Mouse (Mus musculus): Measurements from ENCODE around the gene Pik3r5. TPM values are rescaled to one million over a fixed set of nuclear protein-coding genes. Genes with fewer than 3 reads are reported as not detected.

Gene Pik3r5
- polyA plus RNA-seq, 1 experiment from 2014 or later = 0.30 TPM

GRCm38 (mm10) chr11:68446547-68446946 is 14.6 kb downstream of the Pik3r5 start:
- WGBS = 88% methylated on average over 4 of the region's 4 CpGs
- no peak for DNase-seq
- no peak for ATAC-seq (ENCODE audit: insufficient read depth)

GRCm38 (mm10) chr11:68447242-68447641 is 15.3 kb downstream of the Pik3r5 start:
- no peak for TF ChIP-seq CTCF (IDR thresholded peaks at IDR 0.05; ENCODE audit: low read depth)
- Histone ChIP-seq H3K4me3 (ENCODE audit: low read depth, low read length) (no peak overlapping the region), H3K27ac (ENCODE audit: low read depth) (no peak overlapping the region), H3K36me3 (ENCODE audit: insufficient read depth) (no peaks in the 10 kb centered on the region), H3K9me3 (ENCODE audit: low read depth, low read length) (no peaks in the 10 kb centered on the region), H3K27me3 (ENCODE audit: insufficient read depth, low read length) (no peaks in the 10 kb centered on the region), H3K4me2 (no peak overlapping the region), H3K4me1 (ENCODE audit: insufficient read depth) (0 out of 2 replicates have a peak, but pooled peaks cover 2% of the 10 kb centered on the region), H3K9ac (no peak overlapping the region)
- DNase-seq (no peak), ATAC-seq (ENCODE audit: insufficient read depth) (no peak)
- 79% methylated on average over 2 of the region's 2 CpGs for WGBS

More at GRCm38 (mm10) chr11:68446547-68446946, 14.6 kb downstream of the Pik3r5 start:
- TF ChIP-seq CTCF (IDR thresholded peaks at IDR 0.05; ENCODE audit: low read depth) = no peak
- Histone ChIP-seq H3K9me3 (ENCODE audit: low read depth, low read length) (no peaks in the 10 kb centered on the region), H3K9ac (no peak overlapping the region), H3K4me2 (no peak overlapping the region), H3K4me3 (ENCODE audit: low read depth, low read length) (no peak overlapping the region), H3K36me3 (ENCODE audit: insufficient read depth) (no peaks in the 10 kb centered on the region), H3K27ac (ENCODE audit: low read depth) (no peak overlapping the region), H3K4me1 (ENCODE audit: insufficient read depth) (0 out of 2 replicates have a peak, but pooled peaks cover 2% of the 10 kb centered on the region), H3K27me3 (ENCODE audit: insufficient read depth, low read length) (no peaks in the 10 kb centered on the region)

GRCm38 (mm10) chr11:68448356-68448755 is 16.4 kb downstream of the Pik3r5 start:
- WGBS = 79% methylated on average over 7 of the region's 7 CpGs
- Histone ChIP-seq H3K27ac (ENCODE audit: low read depth) (no peak overlapping the region), H3K27me3 (ENCODE audit: insufficient read depth, low read length) (no peaks in the 10 kb centered on the region), H3K4me3 (ENCODE audit: low read depth, low read length) (no peak overlapping the region), H3K9ac (no peak overlapping the region), H3K4me2 (no peak overlapping the region), H3K4me1 (ENCODE audit: insufficient read depth) (0 out of 2 replicates have a peak, but pooled peaks cover 2% of the 10 kb centered on the region), H3K9me3 (ENCODE audit: low read depth, low read length) (no peaks in the 10 kb centered on the region), H3K36me3 (ENCODE audit: insufficient read depth) (no peaks in the 10 kb centered on the region)
- no peak for DNase-seq
- no peak for TF ChIP-seq CTCF (IDR thresholded peaks at IDR 0.05; ENCODE audit: low read depth)
- no peak for ATAC-seq (ENCODE audit: insufficient read depth)

GRCm38 (mm10) chr11:68451282-68451735 is 19.4 kb downstream of the Pik3r5 start:
- H3K9ac ChIP-seq = no peak overlapping the region
- no peak for TF ChIP-seq CTCF (IDR thresholded peaks at IDR 0.05; ENCODE audit: low read depth)
- WGBS = 37% methylated on average over 10 of the region's 10 CpGs

GRCm38 (mm10) chr11:68451747-68452405 is 20.0 kb downstream of the Pik3r5 start:
- Histone ChIP-seq H3K4me1 (ENCODE audit: insufficient read depth) (0 out of 2 replicates have a peak, but pooled peaks cover 2% of the 10 kb centered on the region), H3K9ac (no peak overlapping the region), H3K27ac (ENCODE audit: low read depth) (no peak overlapping the region), H3K4me3 (ENCODE audit: low read depth, low read length) (no peak overlapping the region), H3K36me3 (ENCODE audit: insufficient read depth) (no peaks in the 10 kb centered on the region), H3K27me3 (ENCODE audit: insufficient read depth, low read length) (no peaks in the 10 kb centered on the region), H3K4me2 (no peak overlapping the region), H3K9me3 (ENCODE audit: low read depth, low read length) (no peaks in the 10 kb centered on the region)
- ATAC-seq (ENCODE audit: insufficient read depth) (no peak), DNase-seq (no peak)
- no peak for TF ChIP-seq CTCF (IDR thresholded peaks at IDR 0.05; ENCODE audit: low read depth)
- 53% methylated on average over 5 of the region's 5 CpGs for WGBS

More at GRCm38 (mm10) chr11:68451282-68451735, 19.4 kb downstream of the Pik3r5 start:
- Histone ChIP-seq H3K27me3 (ENCODE audit: insufficient read depth, low read length) (no peaks in the 10 kb centered on the region), H3K4me2 (no peak overlapping the region), H3K9me3 (ENCODE audit: low read depth, low read length) (no peaks in the 10 kb centered on the region), H3K36me3 (ENCODE audit: insufficient read depth) (no peaks in the 10 kb centered on the region), H3K4me1 (ENCODE audit: insufficient read depth) (0 out of 2 replicates have a peak, but pooled peaks cover 2% of the 10 kb centered on the region), H3K27ac (ENCODE audit: low read depth) (no peak overlapping the region), H3K4me3 (ENCODE audit: low read depth, low read length) (no peak overlapping the region)
- DNase-seq (peak; percentile 17), ATAC-seq (ENCODE audit: insufficient read depth) (no peak)

- Histone ChIP-seq H3K36me3 (ENCODE audit: insufficient read depth) (no peaks in the 10 kb centered on the region), H3K4me3 (ENCODE audit: low read depth, low read length) (no peak overlapping the region), H3K4me2 (no peak overlapping the region), H3K9ac (no peak overlapping the region), H3K4me1 (ENCODE audit: insufficient read depth) (0 out of 2 replicates have a peak, but pooled peaks cover 2% of the 10 kb centered on the region), H3K9me3 (ENCODE audit: low read depth, low read length) (no peaks in the 10 kb centered on the region), H3K27ac (ENCODE audit: low read depth) (no peak overlapping the region), H3K27me3 (ENCODE audit: insufficient read depth, low read length) (no peaks in the 10 kb centered on the region)
- TF ChIP-seq CTCF (IDR thresholded peaks at IDR 0.05; ENCODE audit: low read depth) = no peak
- ATAC-seq (ENCODE audit: insufficient read depth) = no peak
- 81% methylated on average over 8 of the region's 8 CpGs for WGBS
- DNase-seq = no peak
These were observed 20.8 kb downstream of the Pik3r5 start for GRCm38 (mm10) chr11:68452740-68453139.

- Histone ChIP-seq H3K4me1 (ENCODE audit: insufficient read depth) (0 out of 2 replicates have a peak, but pooled peaks cover 2% of the 10 kb centered on the region), H3K4me2 (no peak overlapping the region), H3K36me3 (ENCODE audit: insufficient read depth) (no peaks in the 10 kb centered on the region), H3K27me3 (ENCODE audit: insufficient read depth, low read length) (no peaks in the 10 kb centered on the region), H3K9me3 (ENCODE audit: low read depth, low read length) (no peaks in the 10 kb centered on the region), H3K27ac (ENCODE audit: low read depth) (no peak overlapping the region), H3K9ac (no peak overlapping the region), H3K4me3 (ENCODE audit: low read depth, low read length) (no peak overlapping the region)
- 48% methylated on average over 6 of the region's 6 CpGs for WGBS
- no peak for TF ChIP-seq CTCF (IDR thresholded peaks at IDR 0.05; ENCODE audit: low read depth)
- no peak for DNase-seq
- no peak for ATAC-seq (ENCODE audit: insufficient read depth)
These were observed 21.4 kb downstream of the Pik3r5 start for GRCm38 (mm10) chr11:68453301-68453700.
